Mouse (Mus musculus): ENCODE data around the gene Lingo1.

Lingo1 gene

DNA sequence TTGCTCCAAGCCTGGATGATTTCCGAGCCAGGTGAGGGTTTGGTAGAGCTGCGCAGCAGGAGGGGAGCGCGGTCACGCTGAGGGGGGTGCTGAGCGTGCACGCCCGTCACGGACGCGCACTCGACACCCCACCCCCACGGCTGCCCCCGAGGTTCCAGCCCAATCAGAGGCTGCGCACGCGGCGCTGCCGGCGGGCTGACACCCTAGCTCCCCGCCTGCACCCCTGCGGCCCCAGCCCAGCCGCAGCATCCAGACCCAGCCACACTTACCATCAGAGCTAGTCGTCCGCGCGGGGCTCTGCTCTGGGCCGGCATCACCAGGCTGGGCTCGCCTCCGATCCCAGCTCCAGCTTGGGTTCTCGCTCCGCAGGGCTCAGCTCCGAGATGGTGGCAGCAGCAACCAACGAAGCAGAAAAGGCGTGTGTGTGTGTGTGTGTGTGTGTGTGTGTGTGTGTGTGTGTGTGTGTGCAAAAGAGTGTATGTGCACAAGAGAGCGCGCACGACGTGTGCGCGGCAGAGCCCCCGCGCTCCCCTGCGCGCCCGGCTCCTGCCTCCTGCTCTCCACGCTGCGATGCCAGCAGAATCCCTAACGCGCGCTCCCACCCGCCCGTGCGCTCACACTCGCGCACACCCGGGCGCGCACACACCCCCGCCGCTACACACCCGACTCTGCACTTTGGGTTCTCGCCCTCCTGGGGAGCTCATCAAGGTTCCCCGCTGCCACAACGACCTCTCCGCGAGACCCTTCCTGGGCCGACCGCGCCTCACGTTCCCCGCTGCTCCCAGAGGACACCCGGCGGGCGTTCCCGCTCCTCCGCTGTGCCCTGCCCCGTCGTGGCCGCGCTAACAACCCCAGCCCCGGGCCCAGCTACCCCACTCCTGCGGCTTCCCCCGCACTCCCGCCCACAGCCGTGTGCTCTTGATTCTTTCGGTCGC, at the start of gene Lingo1:
Gene Lingo1 (minus strand): TSS at position 748 of the 935 bp plus-strand sequence.
- no peak for DNase-seq (ENCODE audit: low spot score in 2 of 2)

DNA sequence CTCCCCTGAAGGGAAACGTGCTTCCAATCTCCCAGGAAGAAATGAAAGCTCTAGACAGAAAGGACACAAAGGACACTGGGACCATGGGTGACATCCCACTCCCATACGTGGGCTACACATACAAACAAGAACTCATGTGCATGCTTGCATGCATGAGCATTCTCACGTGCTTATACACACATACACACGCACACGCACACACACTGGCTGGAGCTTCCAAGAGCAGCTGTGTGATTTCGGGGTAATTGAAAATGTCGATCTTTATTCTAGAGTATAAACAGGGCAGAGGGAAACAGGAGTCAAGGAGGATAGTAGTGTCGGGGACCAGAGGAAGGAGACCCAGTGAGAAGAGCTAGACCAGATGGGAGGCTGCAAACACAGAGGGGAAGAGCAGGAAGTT, 48.4 kb upstream of the Lingo1 start:
- no peak for DNase-seq (ENCODE audit: low spot score in 2 of 2)

DNA sequence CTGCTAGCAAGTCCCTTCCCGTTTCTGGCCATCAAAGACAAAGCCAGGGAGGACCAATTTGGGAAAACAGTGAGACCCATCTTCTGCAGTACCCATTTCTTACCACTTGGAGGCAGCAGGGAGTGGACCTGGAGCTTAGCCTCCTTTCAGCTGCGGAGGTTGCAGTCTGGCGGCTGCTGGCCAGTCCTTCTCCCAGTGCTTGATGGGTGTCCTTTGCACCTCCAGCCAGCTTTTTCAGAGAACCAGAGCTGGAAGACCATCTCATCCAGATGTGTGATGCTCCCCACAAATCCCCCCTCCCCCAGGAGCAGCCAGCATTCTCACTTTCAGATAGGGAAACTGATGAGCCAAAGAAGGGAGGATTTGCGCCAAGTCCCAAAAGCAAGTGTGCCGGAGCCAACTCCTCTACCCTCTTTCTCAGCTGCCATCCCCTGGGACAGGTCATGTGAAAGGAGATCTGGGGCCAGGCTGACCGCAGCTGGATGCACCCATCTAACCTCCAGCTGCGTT, 47.5 kb upstream of the Lingo1 start:
- peak in 1 of 2 experiments; percentile 13 for DNase-seq (ENCODE audit: low spot score in 2 of 2)

DNA sequence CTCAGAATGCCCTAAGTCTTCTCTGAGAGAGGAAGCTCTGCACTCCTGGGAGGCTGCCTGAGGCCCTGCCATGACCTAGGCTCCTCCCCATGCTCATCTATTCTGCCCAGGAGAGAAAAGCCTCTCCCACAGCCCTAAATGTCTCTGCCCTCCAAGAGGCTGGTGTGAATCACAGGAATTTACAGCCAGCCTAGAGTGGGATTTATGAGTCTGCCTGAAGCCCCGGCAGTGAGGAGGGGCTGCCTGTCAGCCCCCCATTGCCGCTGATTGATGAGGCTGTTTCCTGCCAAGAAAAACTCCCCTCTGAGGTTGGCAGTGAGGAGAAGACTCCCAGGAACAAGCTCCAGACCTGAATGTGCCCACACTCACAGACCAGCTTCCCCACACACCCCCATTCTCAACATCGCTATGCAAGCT, 46.0 kb upstream of the Lingo1 start:
- DNase-seq (ENCODE audit: low spot score in 2 of 2), result no peak

DNA sequence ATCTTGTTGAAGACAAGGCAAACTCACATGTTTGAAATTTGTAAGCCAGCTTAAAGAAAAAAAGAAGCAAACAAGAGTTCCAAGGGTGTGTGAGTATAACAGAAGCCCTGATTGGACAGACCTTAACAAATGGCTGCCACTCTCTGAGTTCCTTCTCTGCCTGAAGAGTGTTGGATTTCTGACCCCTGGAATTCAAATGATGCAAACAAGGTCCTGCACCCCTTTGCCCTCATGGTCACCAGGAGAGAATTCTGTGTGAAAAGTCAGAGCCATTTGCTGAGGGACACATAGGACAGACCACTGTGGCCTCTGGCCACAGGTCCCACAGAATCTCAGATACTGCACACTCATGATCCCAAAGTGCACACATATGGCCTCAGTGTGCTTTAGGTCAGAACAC, 45.6 kb upstream of the Lingo1 start:
- DNase-seq (ENCODE audit: low spot score in 2 of 2), result no peak

DNA sequence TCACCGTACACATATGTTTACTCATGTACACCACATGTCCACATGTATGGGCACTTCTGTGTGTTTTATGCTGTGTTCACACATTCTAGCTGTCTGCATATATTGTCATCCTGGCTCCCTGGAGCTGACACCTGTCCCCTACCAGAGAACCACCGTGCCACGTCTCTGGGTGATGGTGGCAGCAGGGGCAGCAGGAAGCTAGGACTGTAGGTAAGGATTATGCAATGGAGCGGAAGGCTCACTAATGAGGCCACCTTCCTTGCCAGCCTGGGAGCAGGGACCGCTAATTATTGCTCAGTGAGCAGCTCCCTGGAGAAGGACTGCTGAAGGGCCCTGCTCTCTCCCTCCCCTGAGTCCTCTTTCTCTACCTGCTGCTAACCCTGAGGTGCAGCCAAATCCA, 44.5 kb upstream of the Lingo1 start:
- no peak for DNase-seq (ENCODE audit: low spot score in 2 of 2)

DNA sequence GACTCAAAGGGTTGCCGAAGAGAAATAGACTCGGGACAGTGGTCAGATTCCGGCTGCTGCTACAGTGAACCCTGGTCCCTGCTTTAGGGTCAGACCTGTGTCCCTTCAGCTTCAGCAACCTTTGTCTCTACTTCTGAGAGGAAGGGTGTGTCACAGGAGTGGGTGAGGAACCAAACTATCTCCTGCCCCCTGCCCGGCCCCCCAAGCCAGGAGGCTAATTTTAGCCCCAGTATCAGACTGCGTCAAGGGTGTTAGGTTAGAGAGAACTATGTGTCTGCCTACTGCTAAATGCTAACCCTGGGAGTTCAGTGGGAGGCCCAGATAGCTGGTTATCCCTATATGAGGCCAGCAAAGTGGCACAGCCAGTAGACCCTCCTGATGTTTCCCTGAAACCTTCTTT, 38.9 kb upstream of the Lingo1 start:
- DNase-seq (ENCODE audit: low spot score in 2 of 2), result no peak

DNA sequence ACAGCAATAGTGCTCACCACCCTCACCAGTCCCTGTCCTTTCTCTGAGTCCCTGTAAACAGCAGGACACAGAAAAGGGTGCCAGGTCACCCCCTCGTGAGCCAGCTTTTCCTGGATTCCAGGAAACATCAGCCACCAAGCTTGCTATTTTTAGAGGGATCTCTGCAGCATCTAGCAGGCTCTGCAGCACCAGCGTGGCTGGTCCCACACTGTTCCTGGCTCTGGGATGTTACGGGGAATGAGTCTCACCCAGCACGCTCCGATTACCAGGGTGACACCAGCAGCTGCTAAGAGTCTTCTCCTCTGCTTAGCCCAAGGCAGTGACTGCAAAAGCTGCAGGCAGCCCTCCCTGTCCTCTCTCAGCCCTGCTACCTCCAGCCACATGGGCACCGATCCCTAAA, 36.6 kb upstream of the Lingo1 start:
- no peak for DNase-seq (ENCODE audit: low spot score in 2 of 2)

DNA sequence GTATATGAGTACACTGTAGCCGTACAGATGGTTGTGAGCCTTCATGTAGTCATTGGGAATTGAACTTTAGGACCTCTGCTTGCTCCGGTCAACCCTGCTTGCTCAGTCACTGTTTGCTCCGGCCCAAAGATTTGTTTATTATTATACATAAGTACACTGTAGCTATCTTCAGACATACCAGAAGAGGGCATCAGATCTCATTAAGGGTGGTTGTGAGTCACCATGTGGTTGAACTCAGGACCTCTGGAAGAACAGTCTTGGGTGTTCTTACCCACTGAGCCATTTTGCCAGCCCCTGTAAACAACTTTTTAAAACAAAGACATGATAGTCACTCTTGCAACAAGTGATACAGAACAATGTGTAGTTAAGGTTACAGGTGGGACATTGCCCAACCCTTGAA, 35.6 kb upstream of the Lingo1 start:
- DNase-seq (ENCODE audit: low spot score in 2 of 2), result no peak

DNA sequence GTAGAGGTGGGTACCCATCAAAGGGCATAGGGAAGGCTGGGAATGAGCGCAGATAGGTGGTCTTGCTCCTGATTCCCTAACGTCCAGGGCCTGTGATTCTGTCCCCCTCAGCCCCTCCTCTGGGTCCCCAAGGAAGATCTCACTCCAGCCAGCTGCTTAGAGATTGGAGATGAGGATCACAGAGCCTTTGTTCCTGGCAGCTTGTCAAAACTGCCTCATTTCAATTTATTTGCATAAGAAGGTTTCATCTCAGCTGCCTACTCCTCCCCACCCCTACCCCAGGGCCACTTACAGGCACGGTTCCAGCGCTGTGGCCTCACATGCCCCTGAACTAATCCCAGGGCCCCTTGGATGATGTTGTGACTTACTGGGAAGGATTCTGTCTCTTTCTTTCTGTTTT, 33.9 kb upstream of the Lingo1 start:
- DNase-seq (ENCODE audit: low spot score in 2 of 2), result no peak

DNA sequence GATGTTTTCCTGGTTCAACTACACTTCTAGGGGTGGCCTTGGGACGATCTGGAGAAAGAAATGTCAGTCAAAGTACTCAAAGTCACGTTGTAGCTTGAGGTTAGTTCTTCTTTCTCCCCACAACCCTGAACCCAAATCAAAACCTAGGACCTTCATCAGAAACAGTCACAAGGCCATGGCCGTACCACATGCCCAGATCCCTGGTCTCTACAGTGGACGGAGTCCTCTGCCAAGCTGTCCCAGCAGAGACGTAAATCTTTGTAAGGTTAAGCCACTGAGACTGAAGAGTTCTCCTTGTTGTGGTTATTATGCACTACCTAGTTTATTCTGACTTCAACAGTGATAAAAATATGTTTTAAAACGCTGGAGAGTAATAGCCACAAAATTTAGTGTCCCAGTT, 32.6 kb upstream of the Lingo1 start:
- no peak for DNase-seq (ENCODE audit: low spot score in 2 of 2)

DNA sequence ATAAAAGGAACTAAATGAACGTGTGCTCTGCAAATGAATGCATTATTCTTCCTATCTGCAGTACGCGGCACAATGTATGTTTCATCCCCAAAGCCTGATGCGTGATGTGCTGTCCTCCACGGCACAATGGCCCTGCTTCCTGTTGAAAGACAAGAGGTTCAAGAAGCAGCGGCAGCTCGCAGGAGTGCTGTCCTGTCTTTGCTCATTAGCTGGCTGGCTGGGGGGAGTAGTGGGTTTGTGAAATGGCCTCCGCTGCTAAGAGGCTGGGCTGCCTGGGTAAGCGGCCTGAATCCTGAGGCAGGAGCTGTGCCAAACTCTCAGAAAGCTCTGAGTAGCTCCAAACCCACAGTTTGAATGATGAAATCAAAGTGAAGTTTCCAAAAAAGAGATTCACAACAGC, 31.9 kb upstream of the Lingo1 start:
- no peak for DNase-seq (ENCODE audit: low spot score in 2 of 2)

DNA sequence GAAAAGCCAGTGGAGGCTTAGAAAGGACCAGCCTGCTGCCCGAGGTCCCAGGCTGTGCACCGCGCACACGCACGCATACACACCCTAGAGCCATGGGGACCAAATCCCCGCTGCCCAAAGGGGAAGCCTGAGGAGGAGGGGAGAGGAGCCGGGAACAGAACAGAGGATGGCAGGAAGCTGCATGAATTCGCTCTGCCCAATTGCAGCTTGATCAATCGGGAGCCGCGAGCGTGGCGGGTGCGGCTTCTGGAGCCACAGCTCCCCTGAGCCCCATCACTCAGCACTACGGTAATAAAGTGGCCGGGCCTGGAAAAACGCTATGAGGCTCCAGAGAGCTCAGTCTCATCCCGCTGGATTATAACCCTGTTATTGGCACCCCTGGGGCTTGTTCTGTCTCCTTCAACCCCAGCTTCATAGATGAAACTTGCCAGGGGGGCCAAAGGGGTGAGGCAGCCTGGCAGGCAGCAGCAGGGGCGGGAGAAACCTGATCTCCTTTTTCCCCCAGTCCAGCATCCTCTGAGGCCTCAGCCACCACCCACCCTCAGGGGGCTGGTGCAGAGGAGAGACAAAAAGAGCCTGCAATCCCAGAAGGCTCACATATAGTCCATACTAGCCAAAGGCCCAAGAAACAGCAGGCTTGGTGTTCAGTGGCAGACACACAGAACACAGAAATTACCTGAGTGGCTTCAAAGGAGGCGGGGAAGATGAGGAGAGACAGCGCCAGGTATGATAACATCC, 29.4 kb upstream of the Lingo1 start:
- DNase-seq (ENCODE audit: low spot score in 2 of 2), result no peak

DNA sequence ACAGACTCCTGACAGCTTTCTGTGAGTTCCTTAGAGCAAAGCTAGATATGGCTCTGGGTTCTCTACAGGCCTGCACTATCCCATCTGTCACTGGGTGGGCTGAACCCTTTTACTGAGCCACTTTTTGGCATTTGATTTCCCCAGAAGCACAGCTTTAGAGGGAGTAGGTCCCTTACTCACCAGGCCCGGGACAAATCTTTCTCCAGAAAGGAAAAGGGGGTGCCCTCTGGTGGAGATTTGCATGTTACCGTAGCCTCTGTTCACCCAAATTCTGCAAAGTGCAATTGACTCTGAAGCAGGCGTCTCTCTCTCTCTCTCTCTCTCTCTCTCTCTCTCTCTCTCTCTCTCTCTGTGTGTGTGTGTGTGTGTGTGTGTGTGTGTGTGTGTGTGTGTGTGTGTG, 28.6 kb upstream of the Lingo1 start:
- no peak for DNase-seq (ENCODE audit: low spot score in 2 of 2)

DNA sequence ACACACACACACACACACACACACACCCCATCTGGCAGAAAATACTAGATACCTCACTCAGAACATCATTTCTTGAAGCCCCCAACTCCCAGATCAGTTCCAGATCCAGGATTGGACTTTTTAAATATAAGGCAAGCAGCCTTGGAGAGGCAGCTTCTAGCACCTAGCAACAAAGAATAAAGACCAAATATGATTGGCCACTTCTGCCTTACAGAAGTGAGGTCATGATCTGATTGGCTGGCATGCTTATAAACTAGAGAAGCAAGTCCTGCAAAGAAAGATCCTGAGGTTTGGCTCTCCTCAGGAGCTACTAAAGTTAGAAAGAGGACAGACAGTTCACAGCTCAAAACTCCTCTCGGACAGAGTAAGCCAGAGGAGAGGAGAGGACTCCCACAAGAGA, 14.6 kb upstream of the Lingo1 start:
- DNase-seq (ENCODE audit: low spot score in 2 of 2), result no peak

DNA sequence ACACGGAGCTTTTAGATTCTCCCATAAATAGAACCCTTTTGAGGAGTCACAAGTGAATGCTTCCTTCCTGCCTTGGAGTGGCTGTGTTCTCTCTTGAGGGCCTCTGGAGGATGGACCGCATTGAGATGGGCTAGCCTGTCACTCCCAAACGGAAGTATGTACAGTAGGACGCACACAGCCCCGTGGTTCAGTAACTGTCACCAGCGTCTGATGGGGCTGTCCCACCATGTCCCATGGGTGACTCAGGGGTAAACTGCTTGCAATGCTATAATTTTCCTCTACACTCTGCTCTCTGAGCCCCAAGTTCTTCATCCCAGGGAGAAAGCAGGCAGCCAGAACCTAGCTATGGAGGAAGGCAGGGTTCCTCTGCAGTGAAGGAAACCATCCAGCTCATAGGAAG, 11.7 kb upstream of the Lingo1 start:
- DNase-seq (ENCODE audit: low spot score in 2 of 2), result no peak

DNA sequence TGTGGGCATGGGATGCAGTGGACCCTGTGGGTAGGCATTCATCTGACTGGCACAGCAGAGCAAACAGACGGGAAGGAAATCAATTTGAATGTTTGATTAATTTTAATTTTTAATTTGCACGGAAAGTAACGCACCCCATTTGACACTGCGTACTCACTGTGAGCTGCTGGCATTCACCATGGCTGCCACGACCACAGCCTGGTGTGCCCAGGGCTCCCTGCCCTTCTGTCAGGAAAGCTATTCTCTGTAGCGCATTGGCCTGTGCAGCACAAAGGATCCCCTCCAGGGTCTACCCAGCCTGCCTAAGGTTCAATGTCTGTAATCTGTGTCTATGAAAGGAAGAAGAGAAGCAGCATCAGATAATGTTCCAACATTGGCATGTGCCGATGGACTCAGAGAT, 6.9 kb upstream of the Lingo1 start:
- no peak for DNase-seq (ENCODE audit: low spot score in 2 of 2)

DNA sequence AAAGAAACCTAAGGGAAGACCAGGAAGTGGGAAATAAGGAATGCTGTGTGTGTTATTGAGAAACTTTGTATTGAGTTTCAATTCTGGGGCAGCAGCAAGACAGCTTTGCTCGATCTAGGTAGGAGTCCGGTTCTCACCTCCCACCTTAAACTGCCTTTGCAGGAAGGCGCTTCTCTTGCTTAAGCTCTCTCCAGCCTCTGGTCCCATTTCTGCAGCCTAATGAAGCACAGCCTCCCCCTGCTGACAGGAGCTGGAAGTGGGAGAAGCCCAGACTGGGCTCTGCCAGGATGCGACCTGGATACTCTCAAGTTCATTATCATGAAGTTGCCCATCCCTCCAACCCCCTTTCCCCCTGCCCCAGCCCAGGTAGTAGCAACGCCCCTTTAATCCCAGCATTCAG, 1.6 kb upstream of the Lingo1 start:
- no peak for DNase-seq (ENCODE audit: low spot score in 2 of 2)

DNA sequence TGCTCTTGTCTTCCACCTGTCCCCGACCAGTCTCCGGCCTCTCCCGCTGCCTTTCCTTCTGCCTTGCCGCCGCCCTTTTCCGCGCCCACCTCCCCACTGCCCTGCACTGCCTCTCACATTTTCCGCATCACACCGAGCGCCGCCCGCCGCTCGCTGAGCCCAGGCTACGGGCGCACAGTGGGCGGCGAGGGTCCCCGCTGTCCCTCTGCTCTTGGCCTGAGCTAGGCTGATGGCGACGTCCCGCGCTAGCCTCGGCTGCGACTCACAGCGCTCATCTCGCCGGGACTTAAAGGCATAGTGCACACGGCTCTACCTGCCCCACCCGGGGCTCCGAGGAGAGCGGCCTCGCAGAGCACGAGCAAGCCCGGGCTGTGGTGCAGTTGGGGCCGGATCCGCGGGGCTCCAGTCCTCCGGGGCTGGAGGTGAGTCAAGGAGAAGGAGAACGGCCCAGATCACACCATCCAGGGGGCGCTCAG, 426 bp upstream of the Lingo1 start:
- DNase-seq (ENCODE audit: low spot score in 2 of 2), result no peak

DNA sequence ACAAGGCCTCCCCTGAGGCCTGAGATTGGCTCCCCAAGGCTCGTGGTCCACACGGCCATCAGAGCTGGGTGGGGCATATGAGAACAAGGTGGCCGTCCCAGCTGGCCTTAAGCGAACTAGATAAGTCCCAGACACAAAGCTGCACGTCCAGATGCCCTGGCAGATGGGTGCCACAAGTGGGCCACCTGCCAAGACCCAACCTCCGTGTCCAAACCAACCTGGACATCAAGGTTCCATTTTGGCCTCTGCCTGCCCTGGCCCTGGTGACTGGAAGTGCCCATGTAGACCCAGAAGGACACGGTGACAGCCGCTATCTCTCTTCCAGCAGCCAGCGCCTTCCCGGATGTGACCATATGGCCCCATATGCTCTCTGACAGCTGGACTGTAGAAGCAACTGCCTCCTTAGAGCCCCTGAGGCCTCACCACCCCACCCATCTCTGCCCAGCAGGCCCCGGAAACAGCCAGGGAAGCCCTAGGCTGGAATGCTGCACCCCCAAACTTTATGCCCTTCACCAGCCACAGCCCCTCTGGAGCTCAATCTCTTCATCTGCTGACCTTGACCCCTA, 4.5 kb downstream of the Lingo1 start:
- DNase-seq (ENCODE audit: low spot score in 2 of 2), result no peak

DNA sequence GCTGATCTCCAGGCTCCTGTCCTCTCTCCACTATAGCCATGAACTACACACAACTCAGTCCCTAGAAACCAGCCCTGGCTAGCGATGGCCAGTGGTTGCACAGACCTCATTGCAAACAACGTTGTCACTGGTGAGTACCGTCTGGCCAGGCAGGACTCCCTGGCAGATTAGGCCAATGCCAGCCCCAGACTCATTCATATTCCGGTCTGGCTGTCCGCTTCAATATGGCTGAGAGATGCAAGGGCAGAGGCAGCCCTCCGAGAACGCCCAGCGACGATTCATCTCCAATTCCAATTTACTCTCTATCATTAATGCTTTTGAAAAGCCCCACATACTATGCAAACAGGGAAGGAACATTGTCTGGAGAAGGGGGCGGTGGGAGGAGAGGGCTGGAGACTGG, 11.7 kb downstream of the Lingo1 start:
- DNase-seq (ENCODE audit: low spot score in 2 of 2), result no peak

Measured in natural killer cell, adult 2 months (primary cell).